Mouse (Mus musculus) heart, embryonic 14.5 days (tissue): ENCODE measurements around the gene Zfp668. TPM values are rescaled to one million over a fixed set of nuclear protein-coding genes. Genes with fewer than 3 reads are reported as not detected.

Experiments
- ATAC-seq: fragments of 200-750 bp; cut with Nextera tagmentation; 2 replicates; pipeline ENCODE4 v1.8.0; 2017; ENCODE audit warnings: low read depth, moderate TSS enrichment; ENCODE audit not compliant: insufficient number of reproducible peaks, insufficient read depth, low FRiP score
- H3K27ac ChIP-seq, 2 experiments: fragments of 200-500 bp in 1 of 2; fragments of 300-500 bp in 1 of 2; sonication (generic) in 1 of 2; replicated peaks in 1 of 2; 2 replicates each; pipeline ENCODE4 v1.5.1; 2012 to 2014; ENCODE audit warnings: low read depth in 2 of 2, low read length in 2 of 2, control low read depth in 1 of 2, mild to moderate bottlenecking in 1 of 2, mixed read lengths in 1 of 2; ENCODE audit not compliant: control insufficient read depth in 1 of 2, insufficient read depth in 1 of 2
- H3K27me3 ChIP-seq: fragments of 300-500 bp; sonication (generic); 2 replicates; pipeline ENCODE4 v1.6.1; 2014; ENCODE audit warnings: mild to moderate bottlenecking, low read length, control low read depth; ENCODE audit not compliant: control insufficient read depth, insufficient read depth
- H3K36me3 ChIP-seq: fragments of 300-500 bp; sonication (generic); 2 replicates; pipeline ENCODE4 v1.6.1; 2014; ENCODE audit warnings: mild to moderate bottlenecking, control low read depth, low read length, mixed read lengths; ENCODE audit not compliant: control insufficient read depth, insufficient read depth
- H3K4me1 ChIP-seq, 2 experiments: fragments of 200-500 bp in 1 of 2; fragments of 300-500 bp in 1 of 2; sonication (generic) in 1 of 2; 2 replicates each; pipeline ENCODE4 v1.6.1; 2012 to 2014; ENCODE audit warnings: low read length in 2 of 2, control low read depth in 1 of 2, mixed read lengths in 1 of 2; ENCODE audit not compliant: control insufficient read depth in 2 of 2, insufficient read depth in 2 of 2
- H3K4me2 ChIP-seq: fragments of 300-500 bp; sonication (generic); 2 replicates; pipeline ENCODE4 v1.6.1; 2014; ENCODE audit warnings: mild to moderate bottlenecking, low read length
- H3K4me3 ChIP-seq, 2 experiments: fragments of 200-500 bp in 1 of 2; fragments of 300-500 bp in 1 of 2; sonication (generic) in 1 of 2; 2 replicates each; pipeline ENCODE4 v1.5.1; 2012 to 2014; ENCODE audit warnings: low read length in 2 of 2, mild to moderate bottlenecking in 2 of 2, control low read depth in 1 of 2, low read depth in 1 of 2, moderate library complexity in 1 of 2; ENCODE audit not compliant: control insufficient read depth in 1 of 2, insufficient read depth in 1 of 2
- H3K9ac ChIP-seq: fragments of 300-500 bp; sonication (generic); 2 replicates; pipeline ENCODE4 v1.6.1; 2014; ENCODE audit warnings: mild to moderate bottlenecking, low read length
- H3K9me3 ChIP-seq: fragments of 300-500 bp; sonication (generic); 2 replicates; pipeline ENCODE4 v1.6.1; 2016; ENCODE audit warnings: low read length, control low read depth; ENCODE audit not compliant: control insufficient read depth
- WGBS: fragments of 180-500 bp; shearing (Covaris S2); extraction: QIAGEN DNeasy Blood & Tissue Kit; methylation state at CpG from one replicate; pipeline ENCODE4 v1.1.7; 2014; 5-methylcytosine and 5-hydroxymethylcytosine counted together
- polyA plus RNA-seq: library from polyadenylated mRNA; unstranded; fragments of >200 nt; fragmentation: Nextera tagmentation; extraction: Ambion mirVana; gene quantifications from 2 replicates; pipeline ENCODE4 v1.2.1, GENCODE M21; 2014

The Zfp668 gene
- polyA plus RNA-seq, 1 experiment from 2014 or later = 7.4 TPM

DNA sequence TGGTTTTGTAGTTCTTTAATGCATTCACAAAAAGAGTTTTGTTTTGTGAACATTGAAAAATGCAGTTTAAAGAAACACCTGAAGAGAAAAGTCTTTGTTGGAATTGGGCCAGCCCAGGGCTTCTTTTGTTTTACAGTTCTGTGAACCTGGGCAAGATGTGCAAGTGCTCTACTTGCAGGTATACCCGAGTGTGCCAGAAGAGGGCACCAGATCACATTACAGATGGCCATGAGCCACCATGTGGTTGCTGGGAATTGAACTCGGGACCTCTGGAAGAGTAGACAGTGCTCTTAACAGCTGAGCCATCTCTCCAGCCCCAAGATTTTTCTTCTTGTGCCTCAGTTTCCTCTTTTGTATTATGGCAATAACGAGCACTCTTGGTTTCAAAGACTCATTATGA is 41.6 kb upstream of the Zfp668 start:
- no peak overlapping the region for H3K27ac ChIP-seq
- ATAC-seq = no peak
- peaks cover 62% of the 10 kb centered on the region for H3K36me3 ChIP-seq
- H3K4me2 ChIP-seq = no peak overlapping the region
- H3K9me3 ChIP-seq = no peaks in the 10 kb centered on the region
- no peak overlapping the region for H3K4me3 ChIP-seq
- WGBS = 56% methylated on average over 3 of the region's 3 CpGs
- no peak overlapping the region for H3K9ac ChIP-seq
- no peaks in the 10 kb centered on the region for H3K27me3 ChIP-seq
- peaks cover 0 to 2% of the 10 kb centered on the region in 2 experiments; a peak in 2 of 4 replicates for H3K4me1 ChIP-seq

GRCm38 (mm10) chr7:127915293-127915692 is 38.7 kb upstream of the Zfp668 start:
- Histone ChIP-seq H3K27ac (no peak overlapping the region), H3K36me3 (peaks cover 39% of the 10 kb centered on the region), H3K27me3 (no peaks in the 10 kb centered on the region), H3K4me1 (peaks cover 2 to 8% of the 10 kb centered on the region in 2 experiments; a peak in 3 of 4 replicates), H3K4me3 (no peak overlapping the region), H3K9me3 (no peaks in the 10 kb centered on the region), H3K4me2 (no peak overlapping the region), H3K9ac (no peak overlapping the region)
- WGBS = 92% methylated on average over 12 of the region's 12 CpGs
- ATAC-seq = no peak

GRCm38 (mm10) chr7:127912938-127913337 is 36.3 kb upstream of the Zfp668 start:
- Histone ChIP-seq H3K4me3 (peak overlapping the region; percentile 66 to 100), H3K27me3 (no peaks in the 10 kb centered on the region), H3K4me2 (peak overlapping the region; percentile 91), H3K9ac (peak overlapping the region; percentile 89), H3K27ac (peak overlapping the region in 1 of 2 experiments; percentile 80; a peak in 1 of 4 replicates), H3K9me3 (no peaks in the 10 kb centered on the region), H3K36me3 (peaks cover 49% of the 10 kb centered on the region), H3K4me1 (peaks cover 2 to 8% of the 10 kb centered on the region in 2 experiments; a peak in 3 of 4 replicates)
- ATAC-seq = no peak
- WGBS = 15% methylated on average over 4 of the region's 4 CpGs

GRCm38 (mm10) chr7:127912190-127912871 is 35.7 kb upstream of the Zfp668 start, which contains the start of gene Kat8:
TSS of gene Kat8 (plus strand) at chr7:127912516.
- peak within 1 kb of the TSS; percentile 80 to 92 for H3K27ac ChIP-seq
- peak within 1 kb of the TSS; percentile 91 for H3K4me2 ChIP-seq
- under 1% methylated on average over 40 of the region's 40 CpGs for WGBS
- H3K36me3 ChIP-seq = peaks cover 51% of the 10 kb centered on the region
- H3K9ac ChIP-seq = peak within 1 kb of the TSS; percentile 89
- H3K4me1 ChIP-seq = peaks cover 2 to 8% of the 10 kb centered on the region in 2 experiments; a peak in 3 of 4 replicates
- no peaks in the 10 kb centered on the region for H3K9me3 ChIP-seq
- H3K4me3 ChIP-seq = peak within 1 kb of the TSS; percentile 66 to 100
- H3K27me3 ChIP-seq = no peaks in the 10 kb centered on the region
- ATAC-seq = peak; percentile 87

DNA sequence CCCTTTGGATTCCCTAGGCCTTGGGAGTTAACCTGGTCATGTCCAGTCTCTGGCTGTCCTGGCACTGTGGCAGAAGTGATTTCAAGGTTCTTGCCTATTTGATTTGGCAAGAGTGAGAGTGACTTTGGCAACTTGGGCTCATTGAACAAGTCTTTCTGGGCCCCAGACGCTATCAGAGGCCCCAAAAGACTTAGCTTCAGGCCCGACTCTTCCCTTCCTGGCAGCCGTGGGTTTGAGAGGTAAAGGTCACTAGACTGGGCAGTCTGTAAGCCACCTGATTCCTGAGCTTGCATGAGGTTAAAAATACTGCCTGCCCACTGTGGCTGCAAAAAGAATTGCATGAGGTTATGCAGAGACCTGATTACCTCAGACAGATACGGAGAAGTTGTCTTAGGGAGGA is 32.0 kb upstream of the Zfp668 start:
- Histone ChIP-seq H3K4me1 (peaks cover 7 to 14% of the 10 kb centered on the region in 2 experiments), H3K4me2 (no peak overlapping the region), H3K9ac (no peak overlapping the region), H3K9me3 (no peaks in the 10 kb centered on the region), H3K36me3 (peaks cover 51% of the 10 kb centered on the region), H3K27ac (no peak overlapping the region), H3K27me3 (no peaks in the 10 kb centered on the region), H3K4me3 (no peak overlapping the region)
- ATAC-seq = no peak
- WGBS = 84% methylated on average over 4 of the region's 4 CpGs

- H3K27ac ChIP-seq = no peak overlapping the region
- no peak overlapping the region for H3K4me3 ChIP-seq
- no peaks in the 10 kb centered on the region for H3K9me3 ChIP-seq
- H3K4me1 ChIP-seq = peaks cover 7 to 10% of the 10 kb centered on the region in 2 experiments
- H3K4me2 ChIP-seq = no peak overlapping the region
- H3K9ac ChIP-seq = no peak overlapping the region
- no peaks in the 10 kb centered on the region for H3K27me3 ChIP-seq
- peaks cover 51% of the 10 kb centered on the region for H3K36me3 ChIP-seq
- WGBS = 93% methylated on average over 12 of the region's 12 CpGs
- ATAC-seq = no peak
Observed at GRCm38 (mm10) chr7:127907939-127908338, 31.3 kb upstream of the Zfp668 start.

DNA sequence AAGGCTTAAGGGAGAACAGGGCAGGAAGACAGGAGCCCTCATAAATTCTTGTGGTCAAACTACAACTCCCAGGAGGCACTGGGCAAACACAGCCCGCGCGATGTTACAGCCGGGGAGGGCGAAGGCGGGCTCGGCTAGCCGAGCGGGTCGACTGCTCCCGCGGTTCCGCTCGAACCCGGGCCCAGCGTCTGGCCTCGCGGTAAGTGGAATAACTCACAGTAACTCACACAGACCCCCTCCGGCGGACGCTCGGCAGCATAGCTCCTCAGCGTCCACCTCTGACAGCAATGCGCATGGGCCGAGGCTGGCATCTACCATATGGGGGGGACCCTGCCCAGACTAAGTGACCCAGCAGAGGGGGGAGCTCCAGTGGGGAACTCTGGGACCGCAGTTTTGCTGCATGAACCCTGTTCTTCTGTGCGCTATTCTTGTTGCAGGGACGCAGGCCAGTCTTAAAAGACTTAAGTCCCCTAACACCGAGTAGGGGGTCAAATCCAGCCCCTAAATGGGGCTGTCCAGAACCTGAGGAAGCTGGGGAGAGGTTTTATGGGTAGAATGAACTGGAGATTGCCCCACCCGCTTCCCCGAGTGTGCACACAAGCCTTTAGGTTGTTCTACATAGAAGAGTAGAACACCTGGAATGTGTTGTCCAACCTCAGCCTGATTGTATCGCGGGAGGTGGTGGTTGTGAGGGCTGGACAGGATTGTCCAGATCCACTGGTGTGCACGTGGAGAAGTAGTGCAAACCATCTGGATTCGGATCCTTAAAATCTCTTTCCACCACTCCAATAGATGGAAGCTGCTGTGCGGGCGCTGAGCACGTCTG is 27.6 kb upstream of the Zfp668 start, which contains the start of gene Bckdk:
Bckdk (plus strand) TSS at position 112 of the 826 bp plus-strand sequence.
- 9% methylated on average over 38 of the region's 38 CpGs for WGBS
- H3K9ac ChIP-seq = peak within 1 kb of the TSS; percentile 79
- peaks cover 41% of the 10 kb centered on the region for H3K36me3 ChIP-seq
- peaks cover 5 to 6% of the 10 kb centered on the region in 2 experiments; a peak in 3 of 4 replicates for H3K4me1 ChIP-seq
- H3K4me2 ChIP-seq = peak within 1 kb of the TSS; percentile 93
- H3K4me3 ChIP-seq = peak within 1 kb of the TSS; percentile 59 to 94
- no peaks in the 10 kb centered on the region for H3K27me3 ChIP-seq
- peak; percentile 78 for ATAC-seq
- peak within 1 kb of the TSS; percentile 79 to 84 for H3K27ac ChIP-seq
- H3K9me3 ChIP-seq = no peaks in the 10 kb centered on the region
